Mouse (Mus musculus): ENCODE data around the gene Xkr7. TPM values are rescaled to one million over a fixed set of nuclear protein-coding genes. Genes with fewer than 3 reads are reported as not detected.

Gene Xkr7
- total and polyA plus RNA-seq, 3 experiments, result 0.08 TPM; not detected in 2

DNA sequence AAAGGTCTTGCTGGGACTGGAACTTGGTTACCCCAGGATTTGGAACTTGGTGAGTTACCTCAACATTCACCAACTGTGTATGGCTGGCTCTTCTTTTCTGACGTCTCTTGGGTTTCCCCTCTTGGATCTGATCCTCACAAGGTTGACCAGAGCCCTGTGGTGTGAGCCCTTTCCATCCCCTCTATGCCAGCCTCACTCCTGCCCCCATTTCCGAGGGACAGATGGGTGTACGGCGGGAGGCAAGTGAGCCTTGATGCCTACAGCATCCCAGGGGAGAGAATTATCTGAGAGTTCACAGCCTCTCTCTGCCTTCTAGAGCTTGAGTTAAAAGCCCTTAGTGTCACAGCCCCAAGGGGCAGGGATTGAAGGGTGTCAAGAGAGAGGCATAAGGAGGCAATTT is 4.2 kb upstream of the Xkr7 start:
- no peak for DNase-seq
- intact Hi-C loops (cut with DNase I), result no loop called here
- Histone ChIP-seq H3K27me3 (ENCODE audit: control insufficient read depth, insufficient read depth, low read length) (peaks cover 7% of the 10 kb centered on the region), H3K4me1 (ENCODE audit: control insufficient read depth, insufficient read depth, low read length) (no peaks in the 10 kb centered on the region), H3K9ac (ENCODE audit: low read depth, low read length) (no peak overlapping the region), H3K4me3 (no peak overlapping the region), H3K36me3 (ENCODE audit: control insufficient read depth, insufficient read depth, low read length) (no peaks in the 10 kb centered on the region), H3K27ac (no peak overlapping the region), H3K79me2 (replicated peaks; ENCODE audit: control insufficient read depth, insufficient read depth, low read length) (no peaks in the 10 kb centered on the region)
- 47% methylated on average over 4 of the region's 4 CpGs for WGBS
- TF ChIP-seq POLR2A (IDR thresholded peaks at IDR 0.05; ENCODE audit: insufficient read depth, low read depth, low read length), result no peak
- TF ChIP-seq EP300 (IDR thresholded peaks at IDR 0.05; ENCODE audit: insufficient read depth, low read depth, low read length), result no peak
- no peak for TF ChIP-seq CTCF (IDR thresholded peaks at IDR 0.05)

DNA sequence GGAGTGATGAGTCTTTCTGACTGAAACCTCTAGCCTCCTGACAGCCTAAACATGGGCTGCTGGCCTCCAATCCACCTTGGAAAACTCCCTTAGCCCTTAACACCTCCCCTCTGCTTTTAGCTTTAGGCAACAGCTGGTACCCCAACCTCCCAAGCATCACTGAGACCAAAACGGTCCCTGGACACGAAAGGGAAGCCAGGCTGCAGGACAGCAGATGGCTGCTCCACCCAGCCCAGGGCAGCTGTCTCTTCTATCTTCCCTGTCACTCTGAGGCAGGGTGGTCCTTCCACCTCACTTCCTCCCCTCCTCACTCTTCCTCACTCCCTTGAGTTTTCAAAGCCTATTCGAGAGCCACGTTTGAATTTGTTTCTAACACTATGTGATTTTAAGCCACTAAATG is 1.2 kb upstream of the Xkr7 start:
- peaks cover 8% of the 10 kb centered on the region for H3K27me3 ChIP-seq (ENCODE audit: control insufficient read depth, insufficient read depth, low read length)
- intact Hi-C loops (cut with DNase I), result no loop called here
- H3K79me2 ChIP-seq (replicated peaks; ENCODE audit: control insufficient read depth, insufficient read depth, low read length), result no peaks in the 10 kb centered on the region
- H3K36me3 ChIP-seq (ENCODE audit: control insufficient read depth, insufficient read depth, low read length), result no peaks in the 10 kb centered on the region
- H3K4me3 ChIP-seq, result no peak overlapping the region
- H3K4me1 ChIP-seq (ENCODE audit: control insufficient read depth, insufficient read depth, low read length), result no peaks in the 10 kb centered on the region
- H3K9ac ChIP-seq (ENCODE audit: low read depth, low read length), result no peak overlapping the region
- WGBS, result 25% methylated on average over 4 of the region's 4 CpGs
- H3K27ac ChIP-seq, result no peak overlapping the region
- no peak for DNase-seq
- TF ChIP-seq EP300 (IDR thresholded peaks at IDR 0.05; ENCODE audit: insufficient read depth, low read depth, low read length), result no peak
- TF ChIP-seq CTCF (IDR thresholded peaks at IDR 0.05), result no peak
- no peak for TF ChIP-seq POLR2A (IDR thresholded peaks at IDR 0.05; ENCODE audit: insufficient read depth, low read depth, low read length)

DNA sequence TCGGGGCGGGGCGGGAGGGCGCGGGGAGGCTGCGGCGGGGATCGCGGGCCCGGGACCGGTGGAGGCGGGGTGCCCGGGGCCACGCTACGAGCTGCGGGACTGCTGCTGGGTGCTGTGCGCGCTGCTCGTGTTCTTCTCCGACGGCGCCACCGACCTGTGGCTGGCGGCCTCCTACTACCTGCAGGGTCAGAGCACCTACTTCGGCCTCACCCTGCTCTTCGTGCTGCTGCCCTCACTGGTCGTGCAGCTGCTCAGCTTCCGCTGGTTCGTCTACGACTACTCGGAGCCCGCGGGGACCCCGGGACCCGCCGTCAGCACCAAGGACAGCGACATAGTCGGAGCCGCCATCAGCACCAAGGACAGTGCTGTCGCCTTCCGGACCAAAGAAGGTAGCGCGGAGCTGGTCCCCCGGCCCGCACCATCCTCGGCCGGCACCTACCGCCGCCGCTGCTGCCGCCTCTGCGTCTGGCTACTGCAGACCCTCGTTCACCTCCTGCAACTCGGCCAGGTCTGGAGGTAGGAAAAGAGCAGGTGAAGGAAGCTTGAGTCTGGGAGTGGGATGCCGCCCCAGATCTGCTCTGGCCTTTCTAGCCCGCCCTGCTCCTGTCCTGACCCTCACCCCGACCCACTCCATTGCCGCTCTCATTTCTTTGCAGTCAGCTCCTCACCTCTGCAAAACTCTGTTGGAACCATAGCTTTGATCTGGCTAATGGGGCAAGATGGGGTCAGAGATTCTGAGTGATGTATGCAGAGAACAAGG is 611 bp downstream of the Xkr7 start:
- WGBS, result 3% methylated on average over 48 of the region's 58 CpGs
- intact Hi-C loops (cut with DNase I), result no loop called here

DNA sequence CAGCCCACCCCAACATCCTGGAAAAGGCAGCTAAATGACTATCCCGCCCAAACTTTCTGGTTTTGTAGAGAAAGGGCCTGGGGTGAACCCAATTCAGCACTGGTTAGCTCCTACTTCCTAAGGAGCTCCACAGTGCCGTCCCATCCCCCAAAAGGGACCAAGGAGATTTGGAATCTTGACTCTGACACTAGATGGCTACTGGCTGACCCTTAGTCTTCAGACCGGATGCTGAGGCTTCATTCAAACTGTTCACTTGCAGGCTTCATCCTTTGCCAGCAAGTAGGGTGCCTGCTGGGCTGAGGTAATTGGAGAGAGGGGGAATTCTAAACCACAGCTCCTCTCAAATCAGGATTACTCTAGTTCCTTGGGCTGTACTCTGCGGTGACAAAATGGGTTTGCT is 1.3 kb downstream of the Xkr7 start:
- no peak overlapping the region for H3K4me3 ChIP-seq
- H3K9ac ChIP-seq (ENCODE audit: low read depth, low read length), result no peak overlapping the region
- peaks cover 6% of the 10 kb centered on the region for H3K27me3 ChIP-seq (ENCODE audit: control insufficient read depth, insufficient read depth, low read length)
- H3K27ac ChIP-seq, result no peak overlapping the region
- 13% methylated on average over 4 of the region's 4 CpGs for WGBS
- intact Hi-C loops (cut with DNase I), result no loop called here
- no peaks in the 10 kb centered on the region for H3K36me3 ChIP-seq (ENCODE audit: control insufficient read depth, insufficient read depth, low read length)
- H3K79me2 ChIP-seq (replicated peaks; ENCODE audit: control insufficient read depth, insufficient read depth, low read length), result no peaks in the 10 kb centered on the region
- TF ChIP-seq EP300 (IDR thresholded peaks at IDR 0.05; ENCODE audit: insufficient read depth, low read depth, low read length) (no peak), POLR2A (IDR thresholded peaks at IDR 0.05; ENCODE audit: insufficient read depth, low read depth, low read length) (no peak), CTCF (IDR thresholded peaks at IDR 0.05) (no peak)
- DNase-seq, result no peak
- no peaks in the 10 kb centered on the region for H3K4me1 ChIP-seq (ENCODE audit: control insufficient read depth, insufficient read depth, low read length)

More for the DNA sequence above, 611 bp downstream of the Xkr7 start:
- peak; percentile 57 to 81 for DNase-seq
- Histone ChIP-seq H3K4me1 (ENCODE audit: control insufficient read depth, insufficient read depth, low read length) (no peaks in the 10 kb centered on the region), H3K27me3 (ENCODE audit: control insufficient read depth, insufficient read depth, low read length) (peaks cover 8% of the 10 kb centered on the region), H3K9ac (ENCODE audit: low read depth, low read length) (no peak overlapping the region), H3K36me3 (ENCODE audit: control insufficient read depth, insufficient read depth, low read length) (no peaks in the 10 kb centered on the region), H3K4me3 (no peak overlapping the region), H3K79me2 (replicated peaks; ENCODE audit: control insufficient read depth, insufficient read depth, low read length) (no peaks in the 10 kb centered on the region), H3K27ac (no peak overlapping the region)
- TF ChIP-seq EP300 (IDR thresholded peaks at IDR 0.05; ENCODE audit: insufficient read depth, low read depth, low read length) (no peak), POLR2A (IDR thresholded peaks at IDR 0.05; ENCODE audit: insufficient read depth, low read depth, low read length) (no peak), CTCF (IDR thresholded peaks at IDR 0.05) (no peak)

DNA sequence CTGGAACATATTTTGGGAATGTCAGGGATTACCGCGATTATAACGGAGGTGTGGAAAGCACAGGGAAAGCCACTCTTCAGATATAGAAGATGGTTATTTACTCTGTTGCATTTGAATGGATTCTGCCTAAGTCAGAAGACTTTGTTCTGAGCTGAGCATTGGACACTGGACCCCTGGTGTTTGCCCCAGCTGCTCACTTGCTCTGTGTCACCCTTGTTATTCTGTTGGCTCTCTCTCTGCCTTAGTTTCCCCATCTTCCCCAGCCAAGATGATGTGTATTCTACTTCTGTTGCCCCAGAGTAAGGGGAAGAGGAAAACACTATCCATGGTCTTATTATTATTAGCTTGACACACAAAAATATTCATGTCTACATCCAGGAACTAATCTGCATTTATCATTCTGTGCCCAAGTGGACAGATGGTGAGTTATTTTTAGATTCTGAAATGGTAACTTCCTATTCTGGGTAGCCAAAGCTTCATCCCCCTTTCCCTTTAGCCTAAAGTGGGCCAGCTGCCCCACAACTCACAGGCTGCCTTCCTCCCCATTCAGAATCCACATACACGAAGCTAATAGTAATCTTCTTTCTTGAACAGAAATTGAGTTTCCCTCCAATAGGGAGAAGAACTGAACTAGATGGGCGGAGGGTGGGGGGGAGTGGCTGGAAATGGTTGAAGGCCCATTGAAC is 2.0 kb downstream of the Xkr7 start:
- Histone ChIP-seq H3K4me3 (no peak overlapping the region), H3K27me3 (ENCODE audit: control insufficient read depth, insufficient read depth, low read length) (peaks cover 6% of the 10 kb centered on the region)
- 65% methylated on average over 5 of the region's 5 CpGs for WGBS

DNA sequence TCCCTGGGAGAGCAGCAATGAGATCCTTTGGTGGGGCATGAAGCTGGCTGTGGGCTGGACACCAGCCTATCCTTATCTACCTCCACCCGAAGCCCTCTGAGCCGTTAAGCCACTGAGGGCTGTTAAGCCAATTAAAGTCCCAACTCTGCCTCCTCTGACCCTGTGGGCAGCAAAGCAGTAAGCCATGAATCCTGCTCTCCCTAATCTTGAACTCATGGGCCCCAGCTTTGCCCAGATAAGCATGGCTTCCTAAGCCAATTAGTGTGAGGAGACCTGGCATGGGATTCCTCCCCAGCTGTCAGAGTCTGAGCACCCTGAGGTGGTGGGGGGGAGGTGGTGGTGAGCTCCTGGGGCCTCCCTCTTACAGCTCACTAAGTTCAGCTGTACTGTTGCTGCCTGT is 5.0 kb downstream of the Xkr7 start:
- TF ChIP-seq CTCF (IDR thresholded peaks at IDR 0.05) (no peak), EP300 (IDR thresholded peaks at IDR 0.05; ENCODE audit: insufficient read depth, low read depth, low read length) (no peak), POLR2A (IDR thresholded peaks at IDR 0.05; ENCODE audit: insufficient read depth, low read depth, low read length) (no peak)
- 4% methylated on average over 2 of the region's 2 CpGs for WGBS
- no peak for DNase-seq
- no peaks in the 10 kb centered on the region for H3K4me1 ChIP-seq (ENCODE audit: control insufficient read depth, insufficient read depth, low read length)
- H3K4me3 ChIP-seq, result no peak overlapping the region
- H3K79me2 ChIP-seq (replicated peaks; ENCODE audit: control insufficient read depth, insufficient read depth, low read length), result no peaks in the 10 kb centered on the region
- intact Hi-C loops (cut with DNase I), result no loop called here
- H3K36me3 ChIP-seq (ENCODE audit: control insufficient read depth, insufficient read depth, low read length), result no peaks in the 10 kb centered on the region
- no peak overlapping the region for H3K27ac ChIP-seq
- peaks cover 6% of the 10 kb centered on the region for H3K27me3 ChIP-seq (ENCODE audit: control insufficient read depth, insufficient read depth, low read length)
- no peak overlapping the region for H3K9ac ChIP-seq (ENCODE audit: low read depth, low read length)

More for the DNA sequence above, 2.0 kb downstream of the Xkr7 start:
- intact Hi-C loops (cut with DNase I), result no loop called here
- Histone ChIP-seq H3K4me1 (ENCODE audit: control insufficient read depth, insufficient read depth, low read length) (no peaks in the 10 kb centered on the region), H3K9ac (ENCODE audit: low read depth, low read length) (no peak overlapping the region), H3K27ac (no peak overlapping the region), H3K36me3 (ENCODE audit: control insufficient read depth, insufficient read depth, low read length) (no peaks in the 10 kb centered on the region), H3K79me2 (replicated peaks; ENCODE audit: control insufficient read depth, insufficient read depth, low read length) (no peaks in the 10 kb centered on the region)
- no peak for DNase-seq
- TF ChIP-seq EP300 (IDR thresholded peaks at IDR 0.05; ENCODE audit: insufficient read depth, low read depth, low read length), result no peak
- TF ChIP-seq CTCF (IDR thresholded peaks at IDR 0.05), result no peak
- TF ChIP-seq POLR2A (IDR thresholded peaks at IDR 0.05; ENCODE audit: insufficient read depth, low read depth, low read length), result no peak

All from heart, adult 2 months (tissue).